Mouse (Mus musculus): ENCODE results near the gene Fth1.
"Not testable (repeated sequence)": the region's sequence is repeated elsewhere in the genome, so short reads cannot be mapped to it uniquely, and the experiment has no call there.

The Fth1 gene

DNA sequence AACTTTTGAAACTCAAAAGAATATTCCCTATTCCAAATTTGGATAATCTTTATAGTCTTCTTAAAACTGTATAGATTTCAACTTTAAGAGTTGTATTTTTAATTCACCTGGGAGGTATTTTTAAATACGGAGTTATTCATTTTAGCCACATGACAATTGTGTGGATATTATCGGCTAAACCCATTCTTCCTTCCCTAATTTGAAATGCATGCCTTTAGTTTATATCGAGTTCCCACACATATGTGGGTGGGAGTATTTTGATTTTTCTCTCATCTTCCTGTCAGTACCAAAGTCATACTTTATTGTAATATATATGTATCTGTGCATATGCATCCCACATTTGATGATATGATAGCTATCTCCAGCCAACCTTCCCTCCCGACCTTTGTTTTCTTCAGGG is at the start of gene Fth1:
Fth1 (plus strand) TSS at position 341 of the 400 bp plus-strand sequence.
- DNase-seq (ENCODE audit: low spot score): no peak

DNA sequence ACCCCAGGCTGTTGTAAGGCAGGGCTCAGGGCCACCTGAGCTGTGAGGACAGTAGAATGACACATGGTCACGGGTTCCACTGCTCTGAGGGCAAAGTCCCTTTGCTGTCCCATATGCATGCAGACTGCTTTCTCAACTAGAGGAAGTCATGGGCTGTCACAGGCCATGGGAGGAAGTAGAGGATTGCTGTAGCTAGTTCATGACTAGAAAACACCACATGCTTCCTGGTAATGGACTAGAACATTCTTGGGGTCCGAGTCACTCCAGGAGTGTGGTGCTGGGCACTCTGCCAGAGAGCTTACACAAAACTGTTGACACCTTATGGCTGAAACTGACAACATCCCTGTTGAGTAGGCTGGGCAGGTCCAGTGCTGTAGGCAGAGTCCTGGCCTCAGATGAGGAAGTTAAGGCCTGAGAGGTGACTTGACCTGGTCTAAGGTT is 49.2 kb upstream of the Fth1 start:
- not testable (repeated sequence) for DNase-seq (ENCODE audit: low spot score)

DNA sequence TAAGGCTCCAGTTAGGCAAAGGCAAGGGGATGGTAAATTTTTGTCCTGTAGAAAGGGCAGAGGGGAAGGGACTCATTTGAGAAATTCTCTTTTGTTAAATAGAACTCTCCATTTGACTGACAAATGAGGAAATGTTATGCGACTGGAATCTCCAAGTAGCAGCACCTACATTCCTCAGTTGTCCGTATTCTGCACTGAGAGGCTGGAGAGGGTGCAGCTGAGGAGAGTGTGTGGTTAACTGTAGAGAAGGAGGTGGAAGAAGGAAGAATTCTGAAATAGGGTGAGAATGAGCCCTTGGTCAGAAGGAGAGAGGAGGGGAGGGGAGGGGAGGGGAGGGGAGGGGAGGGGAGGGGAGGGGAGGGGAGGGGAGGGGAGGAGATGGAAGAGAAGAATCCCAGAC is 46.5 kb upstream of the Fth1 start:
- no peak for DNase-seq (ENCODE audit: low spot score)

DNA sequence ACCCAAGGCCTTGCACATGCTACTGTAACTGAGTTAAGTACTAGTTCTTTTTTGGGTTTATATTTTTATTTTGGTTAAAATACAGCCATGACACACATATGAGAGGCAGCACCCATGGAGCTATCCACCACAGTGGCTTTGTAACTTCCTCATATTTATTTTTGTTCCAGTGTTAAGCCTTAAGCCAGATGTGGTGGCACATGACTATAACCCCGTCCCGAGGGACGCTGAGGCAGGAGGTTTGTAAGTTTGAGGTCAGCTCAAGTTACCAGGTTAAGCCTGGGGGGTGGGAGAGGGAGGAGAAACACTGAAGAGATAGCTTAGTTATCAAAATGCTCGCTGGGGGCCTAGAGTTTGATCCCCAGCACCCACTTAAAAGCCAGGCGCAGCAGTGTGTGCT is 43.8 kb upstream of the Fth1 start:
- DNase-seq (ENCODE audit: low spot score): no peak

DNA sequence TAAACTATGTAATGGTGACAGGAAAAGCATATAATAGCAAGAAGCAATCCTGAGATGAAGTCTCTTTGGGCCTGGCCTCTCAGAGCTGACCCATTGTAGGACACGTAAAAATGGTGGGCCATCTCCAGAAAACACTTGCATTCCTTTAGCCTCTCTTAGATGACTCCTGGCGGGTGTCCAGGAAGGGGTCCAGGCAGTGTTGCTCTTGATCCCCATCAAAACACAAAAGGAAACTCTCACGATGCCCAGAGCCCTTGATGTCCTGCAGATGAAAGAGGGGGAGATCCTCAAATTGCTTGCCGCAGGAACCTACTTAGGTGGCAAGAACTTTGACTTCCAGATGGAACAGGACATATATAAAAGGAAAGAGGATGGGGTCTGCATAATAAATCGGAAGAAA is 43.0 kb upstream of the Fth1 start:
- DNase-seq (ENCODE audit: low spot score): no peak

DNA sequence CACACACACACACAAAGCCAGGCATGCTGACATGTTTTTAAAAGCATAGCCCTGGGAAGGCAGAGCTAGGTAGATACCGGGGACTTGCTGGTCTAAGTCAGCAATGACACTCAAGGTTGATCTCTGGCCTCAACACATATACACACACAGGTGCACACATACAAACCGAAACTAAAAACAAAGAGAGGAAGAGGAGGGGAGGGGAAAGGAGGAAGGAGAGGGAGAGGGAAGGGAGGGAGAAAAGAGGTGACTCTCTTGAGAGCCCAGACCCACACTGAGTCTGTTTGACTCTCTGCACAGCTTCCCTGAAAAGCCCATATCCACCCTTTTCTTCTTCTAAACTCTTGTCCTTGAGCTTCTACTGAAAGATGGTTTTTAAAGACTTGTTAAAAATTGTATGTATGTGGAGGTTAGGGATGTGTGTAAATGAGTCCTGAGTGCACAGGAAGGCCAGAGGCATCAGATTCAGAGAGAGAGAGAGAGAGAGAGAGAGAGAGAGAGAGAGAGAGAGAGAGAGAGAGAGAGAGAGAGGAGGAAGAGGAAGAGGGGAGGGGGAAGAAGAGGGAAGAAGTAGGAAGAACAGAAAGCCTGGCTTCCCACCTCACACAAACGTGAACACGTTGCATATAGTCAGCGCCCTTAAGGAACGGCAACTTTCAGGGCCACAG is 42.1 kb upstream of the Fth1 start:
- DNase-seq (ENCODE audit: low spot score): no peak

DNA sequence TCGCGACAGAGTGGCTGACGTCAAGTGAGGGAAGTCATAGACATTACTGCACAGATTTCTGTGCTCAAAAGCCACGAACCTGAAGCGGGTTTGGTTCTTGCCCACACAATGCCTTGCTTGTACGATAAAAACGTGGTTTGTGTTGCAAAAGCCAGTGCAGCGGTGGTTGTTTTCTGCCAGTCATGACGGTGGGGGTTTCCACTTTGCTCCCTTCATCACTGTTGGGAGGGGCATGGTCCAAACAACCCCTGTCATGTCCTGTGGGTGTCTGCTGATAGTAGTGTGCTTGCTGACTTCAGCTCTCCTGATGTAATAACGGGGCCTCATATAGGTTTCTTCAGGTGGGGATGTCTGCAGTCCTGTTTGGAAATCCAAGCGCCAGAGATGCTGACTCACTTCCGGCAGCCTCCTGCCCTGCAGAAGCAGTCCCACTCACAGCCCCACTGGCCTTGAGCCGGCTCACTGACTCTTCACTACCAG is 41.5 kb upstream of the Fth1 start:
- peak; percentile 60 for DNase-seq (ENCODE audit: low spot score)

DNA sequence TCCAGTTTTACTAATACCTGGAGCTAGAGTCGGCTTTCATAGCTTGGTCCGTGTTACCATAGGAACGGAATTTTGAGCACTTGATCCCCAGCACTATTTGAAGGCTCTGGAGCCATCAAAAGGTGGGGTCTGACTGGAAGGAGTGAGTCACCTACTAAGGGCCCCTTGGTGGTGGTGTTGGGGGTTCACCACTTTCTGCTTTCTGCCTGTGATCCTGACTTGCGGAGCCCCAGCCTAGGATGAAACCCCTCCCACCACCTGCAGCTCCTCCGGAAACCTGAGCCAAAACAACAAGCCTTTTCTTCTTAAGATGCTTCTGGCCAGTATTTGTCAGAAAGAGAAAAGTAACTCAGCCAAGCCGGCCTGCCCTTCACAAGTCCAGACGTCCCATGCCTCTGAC is 40.6 kb upstream of the Fth1 start:
- no peak for DNase-seq (ENCODE audit: low spot score)

DNA sequence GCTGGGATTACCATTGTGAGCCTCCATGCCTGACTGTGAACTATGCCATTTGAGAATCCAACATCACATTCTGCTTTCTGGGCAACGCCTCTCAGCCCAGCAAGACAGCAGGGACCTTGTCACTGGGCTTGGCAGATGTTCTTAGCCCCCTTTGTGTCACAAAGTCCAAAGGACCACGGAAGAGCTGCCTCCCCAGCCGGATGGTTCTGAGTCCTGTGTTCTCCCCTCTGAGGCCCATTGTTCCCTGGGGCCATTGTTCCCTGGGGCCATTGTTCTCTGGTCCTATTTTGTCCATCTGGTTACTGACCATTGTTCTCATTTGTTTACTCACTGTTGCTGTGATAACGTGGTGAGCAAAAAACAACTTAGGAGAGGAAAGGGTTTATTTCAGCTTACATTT is 39.5 kb upstream of the Fth1 start:
- DNase-seq (ENCODE audit: low spot score): no peak

DNA sequence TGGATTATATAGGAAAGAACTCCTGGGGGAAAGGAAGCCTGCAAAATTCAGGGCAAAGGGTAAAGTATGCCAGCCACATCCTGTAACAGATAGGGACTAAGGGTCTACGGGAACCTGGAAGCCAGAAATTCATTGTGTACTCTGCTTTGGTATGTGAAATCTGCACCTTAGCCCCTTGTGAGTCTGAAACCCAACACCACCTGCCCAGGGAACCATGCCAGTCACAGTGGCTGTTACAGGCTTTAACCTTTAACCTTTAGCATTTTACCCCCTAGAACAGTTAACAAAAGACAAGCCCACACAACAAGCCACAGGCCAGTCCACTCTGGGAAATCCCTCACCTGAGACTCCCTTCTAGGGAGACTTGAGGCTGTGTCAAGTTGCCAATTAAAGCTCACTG is 38.6 kb upstream of the Fth1 start:
- DNase-seq (ENCODE audit: low spot score): no peak

DNA sequence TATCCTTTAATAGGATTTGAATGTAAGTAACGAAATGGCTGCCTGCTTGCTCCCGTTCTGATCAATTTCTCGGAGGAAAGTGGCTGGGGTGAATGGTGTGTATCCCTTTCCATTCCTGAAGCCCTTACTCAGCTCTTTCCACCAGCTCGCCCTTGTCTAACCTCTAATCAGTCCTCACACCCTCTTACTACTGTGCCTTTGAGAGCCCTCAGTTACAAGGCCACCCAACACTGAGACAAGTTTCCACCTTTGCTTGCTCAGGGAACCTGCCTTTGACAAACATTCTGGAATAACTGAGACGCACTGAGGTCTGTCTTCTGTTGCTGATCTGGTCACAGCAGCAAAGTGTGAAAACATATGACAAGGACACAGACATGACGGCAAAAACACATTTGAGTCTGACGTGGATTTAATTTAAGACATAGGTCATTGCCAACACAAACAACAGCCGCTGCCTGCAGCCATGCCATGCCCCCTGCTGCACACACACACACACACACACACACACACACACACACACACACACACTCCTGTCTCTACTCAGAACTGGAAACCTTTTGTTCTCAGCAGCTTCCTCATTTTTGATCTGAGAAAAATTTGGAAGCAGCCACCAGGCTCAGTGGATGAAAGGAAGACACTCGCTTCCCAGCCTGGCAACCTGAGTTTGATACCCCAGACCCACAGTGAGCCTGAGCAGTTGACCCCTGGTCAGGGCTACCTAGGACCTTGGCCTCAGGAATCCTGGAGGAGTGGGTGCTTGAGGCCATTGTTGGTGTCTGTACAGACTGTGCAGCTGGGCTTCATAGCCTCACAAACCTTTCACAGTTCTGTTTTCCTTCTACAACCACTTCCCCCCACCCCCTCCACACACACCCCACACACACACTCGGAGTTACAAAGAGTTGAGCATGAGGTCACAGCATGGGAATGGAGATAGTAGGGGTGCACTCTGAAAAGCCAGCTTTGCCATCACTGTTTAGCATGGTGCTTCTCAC is 37.6 kb upstream of the Fth1 start:
- DNase-seq (ENCODE audit: low spot score): no peak

DNA sequence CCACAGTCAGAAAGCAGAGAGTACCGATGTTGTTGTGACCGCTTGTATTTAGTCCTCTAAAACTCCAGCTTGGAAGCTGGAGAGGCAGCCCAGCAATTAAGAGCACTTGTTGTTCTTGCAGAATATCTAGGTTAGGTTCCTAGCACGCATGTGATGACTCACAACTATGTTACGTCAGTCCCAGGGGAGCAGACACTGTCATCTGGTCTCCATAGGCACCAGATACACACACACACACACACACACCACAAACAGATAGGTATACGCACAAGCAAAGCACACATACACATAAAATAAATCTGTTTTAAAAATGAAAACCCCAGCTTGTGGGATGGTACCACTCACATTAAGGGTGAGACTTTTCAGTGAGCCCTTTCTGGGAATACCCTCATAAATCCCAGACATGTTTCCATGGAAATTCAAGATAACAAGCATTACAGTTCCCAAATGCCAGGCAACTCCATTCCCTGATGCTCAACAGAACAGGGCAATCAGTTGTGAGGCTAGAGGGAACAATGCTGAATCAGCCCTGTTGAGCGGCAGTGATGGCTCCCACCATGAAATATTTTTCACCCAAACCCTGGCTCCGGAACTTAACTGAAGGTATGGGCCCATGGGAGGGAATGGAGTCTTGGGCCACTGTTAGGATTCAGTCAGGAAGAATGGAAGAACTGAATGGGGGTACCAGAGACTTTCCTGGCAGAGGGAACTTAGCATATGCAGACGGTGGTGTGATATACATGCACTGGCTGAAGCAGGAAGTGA is 34.4 kb upstream of the Fth1 start:
- DNase-seq (ENCODE audit: low spot score): no peak

DNA sequence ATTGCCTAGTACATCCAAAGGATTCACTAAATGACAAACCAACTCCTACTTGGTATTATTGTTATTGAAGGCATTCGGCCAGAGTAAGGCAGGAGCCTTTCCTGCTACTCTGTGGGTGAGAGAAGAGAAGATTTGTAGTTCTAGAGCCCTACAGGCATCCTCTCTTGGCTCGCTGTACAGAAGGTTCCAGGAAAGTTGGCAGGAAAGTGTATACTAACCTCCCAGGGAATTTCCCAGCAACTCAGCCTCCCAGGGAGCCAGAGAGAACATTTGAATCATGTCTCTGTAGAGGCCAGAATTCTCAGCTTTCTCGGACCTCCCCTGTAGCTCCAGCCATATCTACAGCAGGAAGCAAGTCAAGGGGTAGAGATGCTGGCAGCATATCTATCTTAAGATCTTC is 33.4 kb upstream of the Fth1 start:
- no peak for DNase-seq (ENCODE audit: low spot score)

DNA sequence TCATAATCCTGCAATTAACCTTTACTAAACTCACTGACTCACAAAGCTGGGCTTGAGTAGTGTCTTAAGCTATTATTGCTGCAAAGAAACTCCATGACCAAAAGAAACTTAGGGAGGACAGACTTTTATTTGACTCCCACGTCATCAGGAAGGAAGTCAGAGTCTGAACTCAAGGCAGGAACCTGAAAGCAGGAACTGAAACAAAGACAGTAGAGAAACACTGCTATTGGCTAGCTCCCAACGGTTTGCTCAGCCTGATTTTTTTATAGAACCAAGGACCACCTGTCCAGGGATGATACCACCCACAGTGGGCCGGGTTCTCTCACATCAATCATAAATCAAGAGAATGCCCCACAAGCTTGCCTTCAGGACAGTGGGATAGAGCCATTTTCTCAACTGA is 28.0 kb upstream of the Fth1 start:
- no peak for DNase-seq (ENCODE audit: low spot score)

DNA sequence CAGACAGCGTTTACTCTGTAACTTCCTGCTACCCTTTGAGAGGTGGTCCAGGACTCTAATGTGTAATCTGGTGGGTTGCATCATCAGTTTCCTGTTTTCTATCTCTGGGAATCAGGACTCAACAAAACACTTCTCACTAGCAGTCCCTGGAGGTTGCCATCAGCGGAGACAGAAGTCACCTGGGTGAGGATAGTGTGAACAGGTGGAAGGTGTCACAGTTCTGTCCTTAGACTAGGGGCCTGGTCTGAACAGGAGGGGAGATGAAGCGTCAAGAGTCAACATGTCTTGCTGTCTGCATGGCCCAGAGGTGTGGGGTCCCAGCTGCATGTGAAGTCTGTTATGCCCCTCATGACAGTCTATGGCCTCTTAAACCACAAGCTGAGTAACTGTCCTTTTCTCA is 27.5 kb upstream of the Fth1 start:
- no peak for DNase-seq (ENCODE audit: low spot score)

DNA sequence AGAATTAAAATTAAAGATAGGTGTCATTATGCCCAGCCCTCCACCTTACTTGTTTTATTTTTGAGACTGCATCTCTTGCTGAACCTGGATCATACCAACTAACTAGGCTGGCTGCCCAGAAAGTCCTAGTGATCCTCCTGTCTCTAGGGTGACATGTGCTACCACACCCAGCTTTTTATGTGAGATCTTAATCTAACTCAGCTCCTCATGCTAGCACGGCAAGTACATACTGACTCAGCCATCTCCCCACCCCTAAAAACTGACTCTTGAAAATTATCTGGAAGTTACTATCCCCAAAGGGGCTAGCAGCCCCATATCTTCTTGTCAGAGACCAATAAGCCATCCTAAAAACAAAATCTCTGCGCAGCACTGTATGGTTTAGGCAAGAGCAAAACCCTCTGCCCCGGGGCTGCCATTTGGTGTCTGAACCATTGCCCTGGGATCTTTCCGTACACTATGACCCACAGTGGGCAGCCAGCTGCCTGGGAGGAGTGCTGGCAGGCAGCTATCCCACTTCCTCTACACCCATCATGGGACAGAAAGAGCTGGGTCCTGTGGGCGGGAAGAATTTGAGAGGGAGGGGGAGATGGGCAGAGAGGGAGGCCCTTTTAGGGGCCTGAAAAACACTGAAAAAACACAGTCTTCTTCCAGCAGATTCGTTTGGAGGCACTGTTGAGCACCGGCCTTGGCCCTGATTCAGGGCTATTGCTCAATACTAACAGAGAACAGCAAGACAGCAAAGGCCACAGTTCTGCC is 26.2 kb upstream of the Fth1 start:
- DNase-seq (ENCODE audit: low spot score): no peak

DNA sequence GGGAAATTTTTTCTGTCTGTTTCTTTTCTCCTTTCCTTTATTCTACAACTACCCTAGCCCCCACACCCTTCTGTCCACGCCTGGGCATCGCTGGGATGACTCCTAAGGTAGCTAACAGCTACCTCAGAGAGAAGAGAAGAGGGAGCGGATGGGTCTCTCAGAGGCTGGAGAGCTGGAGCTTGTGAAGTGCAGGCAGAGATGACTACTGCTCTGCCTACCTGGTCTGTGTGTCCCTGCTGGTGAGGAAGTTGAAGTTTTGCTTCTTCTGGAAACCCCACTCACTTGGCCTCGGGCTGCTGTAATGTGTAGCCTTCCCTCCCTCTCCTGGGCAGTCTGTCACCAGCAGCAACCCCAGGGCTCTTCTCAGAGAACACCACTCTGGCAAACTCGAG is 25.6 kb upstream of the Fth1 start:
- DNase-seq (ENCODE audit: low spot score): no peak

DNA sequence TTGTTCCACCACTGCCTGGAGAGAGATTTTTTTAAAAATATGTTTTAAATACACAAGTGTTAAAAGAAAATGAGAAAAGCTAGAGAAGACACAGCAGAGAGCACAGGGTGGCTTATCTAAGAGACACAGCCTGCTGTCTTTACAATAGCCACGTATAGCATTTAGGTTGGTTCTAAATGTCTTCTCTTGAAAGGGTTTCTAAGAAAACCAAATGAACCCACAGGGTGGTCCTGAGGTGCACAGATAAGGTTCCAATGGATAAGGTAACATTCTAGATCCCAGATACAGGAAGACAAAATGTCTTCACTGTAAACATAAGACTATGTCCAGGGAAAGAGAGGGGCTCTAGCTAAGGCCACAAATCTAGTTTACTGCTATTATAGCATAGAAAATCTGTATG is 25.0 kb upstream of the Fth1 start:
- DNase-seq (ENCODE audit: low spot score): no peak

DNA sequence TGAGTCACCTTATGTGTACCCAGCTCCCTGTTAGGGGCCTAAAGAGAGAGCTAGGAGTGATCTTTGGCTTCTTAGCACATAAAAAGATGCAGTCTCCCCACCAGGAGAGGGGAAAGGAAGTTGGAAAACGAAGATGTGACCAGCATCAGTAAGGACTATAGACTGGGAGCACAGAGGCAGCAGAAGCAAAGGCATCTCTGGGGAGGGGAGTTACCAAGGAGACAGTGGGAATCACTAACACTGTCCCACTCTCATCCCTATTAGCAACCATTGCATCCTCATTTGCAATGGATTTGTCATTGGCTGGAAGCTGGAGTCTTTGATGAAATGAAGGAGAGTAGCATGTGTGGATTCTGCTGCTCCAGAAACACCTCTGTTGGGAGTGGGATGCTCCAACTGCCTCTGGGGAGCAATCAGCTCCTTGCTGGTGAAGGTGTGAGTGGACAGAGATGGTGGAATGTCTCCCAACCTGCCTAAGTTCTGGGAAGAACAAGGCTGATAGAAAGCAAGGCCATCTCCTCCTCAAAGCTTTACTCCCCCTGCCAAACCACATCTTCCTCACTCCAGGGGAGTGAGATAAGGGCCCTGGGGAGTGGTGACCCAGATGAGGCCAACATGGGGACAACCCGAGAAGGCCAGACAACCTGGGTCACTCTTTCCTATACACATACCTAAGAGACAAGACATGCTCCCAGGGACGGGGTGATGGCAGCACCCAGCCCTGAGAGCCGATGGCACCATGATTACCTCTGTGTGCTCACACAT is 23.6 kb upstream of the Fth1 start:
- DNase-seq (ENCODE audit: low spot score): no peak

DNA sequence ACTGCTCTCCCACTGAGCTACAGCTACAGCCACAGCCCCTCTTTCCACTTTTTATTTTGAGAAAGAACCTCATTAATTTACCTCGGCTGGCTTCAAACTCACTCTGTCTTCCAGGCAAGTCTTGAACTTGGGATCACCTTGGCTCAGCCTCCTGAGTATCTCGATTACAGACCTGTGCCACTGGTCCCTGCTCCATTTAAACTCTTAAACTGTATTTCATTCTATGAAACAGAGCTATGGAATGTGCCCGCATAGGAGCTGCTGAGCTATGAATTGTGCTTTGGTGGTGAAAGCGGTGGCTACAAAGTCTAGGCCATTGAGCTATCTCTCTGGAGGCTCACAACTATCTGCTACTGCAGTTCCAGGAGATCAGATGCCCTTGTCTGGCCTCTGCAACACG is 22.4 kb upstream of the Fth1 start:
- no peak for DNase-seq (ENCODE audit: low spot score)

DNA sequence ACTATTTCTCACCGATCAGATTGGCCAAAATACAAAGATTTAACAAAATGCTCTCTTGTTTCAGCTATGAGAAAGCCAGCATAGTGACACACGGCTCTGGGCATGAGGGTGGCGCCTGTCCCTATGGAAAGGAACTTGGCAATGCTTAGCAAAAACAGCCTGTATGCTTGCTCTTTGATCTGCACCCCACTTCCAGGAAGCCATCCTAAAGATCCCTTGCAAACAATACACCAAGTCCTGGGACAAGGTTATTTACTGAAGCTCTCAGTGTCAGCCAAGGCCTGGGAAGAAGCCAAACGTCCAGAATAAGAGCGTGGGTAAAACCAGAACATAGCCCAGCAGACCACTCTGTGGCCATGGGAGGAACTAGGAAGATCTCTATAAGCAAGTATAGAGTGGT is 19.6 kb upstream of the Fth1 start:
- no peak for DNase-seq (ENCODE audit: low spot score)

All from c-Kit-positive CD71-positive TER-119-positive erythroid progenitor cells, embryonic 14.5 days (primary cell).